In genomic region chr15:88468810-88469209, GRCm38 (mm10) we compare ENCODE assay signal across 9 mouse cellular contexts.
DNase-seq lines count a peak whose midpoint lies in the region; ATAC-seq and TF ChIP-seq lines count a peak whose summit lies in the region.
"Had no signal": no experiment of that assay in that cellular context is flagged by ENCODE, and none has a peak within 500 bp of the region (broad histone marks: within the 10 kb centered on the region; RNA-seq: fewer than 3 reads in every experiment).

No protein-coding gene starts in this region.

- peak; percentile 59 for TF ChIP-seq CTCF in lung, postnatal 0 days (IDR thresholded peaks at IDR 0.05)

- peaks cover 30% of the 10 kb centered on the region for H3K4me1 ChIP-seq in forebrain, embryonic 15.5 days
- no peaks in the 10 kb centered on the region for H3K4me1 ChIP-seq in lung, postnatal 0 days (ENCODE audit: insufficient read depth, low read depth, low read length)

- H3K4me2 ChIP-seq in forebrain, embryonic 15.5 days (replicated peaks) = no peak overlapping the region
- H3K4me2 ChIP-seq in lung, postnatal 0 days (replicated peaks; ENCODE audit: low read depth, low read length) = no peak overlapping the region
- H3K4me2 ChIP-seq: embryonic facial prominence, embryonic 13.5 days had no signal

- peaks cover 4% of the 10 kb centered on the region; the same call in 1 of the 2 replicates for H3K27me3 ChIP-seq in forebrain, embryonic 15.5 days
- H3K27me3 ChIP-seq in lung, postnatal 0 days (replicated peaks; ENCODE audit: insufficient read depth, low read length) = no peaks in the 10 kb centered on the region
- no peaks in the 10 kb centered on the region for H3K27me3 ChIP-seq in splenic B cell, adult 2 months (ENCODE audit: control insufficient read depth, insufficient read depth, low read length, poor library complexity, severe bottlenecking)
- H3K27me3 ChIP-seq: embryonic facial prominence, embryonic 13.5 days had no signal

- H3K4me3 ChIP-seq in forebrain, embryonic 15.5 days = no peak overlapping the region
- H3K4me3 ChIP-seq in lung, postnatal 0 days (ENCODE audit: low read depth, low read length) = no peak overlapping the region
- H3K4me3 ChIP-seq: embryonic facial prominence, embryonic 13.5 days had no signal

- 18% methylated on average over 2 of the region's 2 CpGs for WGBS in forebrain, embryonic 15.5 days
- 29% methylated on average over 2 of the region's 2 CpGs for WGBS in lung, postnatal 0 days

- peak; percentile 2 for DNase-seq in ovary, postnatal 14 days (ENCODE audit: low spot score)
- no peak for DNase-seq in ovary, adult 18-20 months (ENCODE audit: low spot score)
- DNase-seq in cerebellum, adult 11-12 months = peak; percentile 10
- peak; percentile 28 for DNase-seq in kidney, postnatal 14 days
- no peak for DNase-seq in lung, postnatal 0 days (ENCODE audit: low spot score)
- peak; percentile 35 for DNase-seq in splenic B cell, adult 2 months (ENCODE audit: low read depth, low spot score)
- no peak for DNase-seq in gastrocnemius, postnatal 36 days

- H3K9ac ChIP-seq in forebrain, embryonic 15.5 days (replicated peaks) = no peak overlapping the region
- no peak overlapping the region for H3K9ac ChIP-seq in lung, postnatal 0 days (replicated peaks; ENCODE audit: low read depth)
- H3K9ac ChIP-seq: embryonic facial prominence, embryonic 13.5 days had no signal

- TF ChIP-seq EP300 in lung, postnatal 0 days (IDR thresholded peaks at IDR 0.05) = no peak

- no peaks in the 10 kb centered on the region for H3K9me3 ChIP-seq in forebrain, embryonic 15.5 days
- H3K9me3 ChIP-seq in lung, postnatal 0 days (ENCODE audit: low read length) = no peaks in the 10 kb centered on the region
- H3K9me3 ChIP-seq: embryonic facial prominence, embryonic 13.5 days had no signal

- peak; percentile 72 for ATAC-seq in forebrain, embryonic 15.5 days (replicated peaks)
- ATAC-seq in lung, postnatal 0 days = no peak

- H3K36me3 ChIP-seq in forebrain, embryonic 15.5 days = no peaks in the 10 kb centered on the region
- no peaks in the 10 kb centered on the region for H3K36me3 ChIP-seq in lung, postnatal 0 days (ENCODE audit: insufficient read depth, low read length)
- H3K36me3 ChIP-seq in splenic B cell, adult 2 months (ENCODE audit: control insufficient read depth, insufficient read depth, low read length, poor library complexity, severe bottlenecking) = no peaks in the 10 kb centered on the region
- H3K36me3 ChIP-seq: embryonic facial prominence, embryonic 13.5 days had no signal

- intact Hi-C loops in gastrocnemius, postnatal 36 days (cut with DNase I) = no loop called here

- peak overlapping the region; percentile 34; the same call in 1 of the 2 replicates for H3K27ac ChIP-seq in forebrain, embryonic 15.5 days (replicated peaks)
- no peak overlapping the region for H3K27ac ChIP-seq in lung, postnatal 0 days (ENCODE audit: low read length)
- H3K27ac ChIP-seq: embryonic facial prominence, embryonic 13.5 days had no signal

Comparison
In these comparisons a context has a peak if more than half of its experiments do, and no peak if none do; other contexts are left out.
1. DNase-seq: peak in ovary, postnatal 14 days (single experiment), cerebellum, adult 11-12 months (single experiment), kidney, postnatal 14 days (single experiment) and splenic B cell, adult 2 months (single experiment); none in ovary, adult 18-20 months (single experiment), lung, postnatal 0 days (single experiment) and gastrocnemius, postnatal 36 days (0 of 2).